Mouse (Mus musculus): ENCODE measurements around the gene Rasgef1c.
A peak's percentile ranks its signal among the peaks of the same experiment; 100 is the strongest.

GRCm38 (mm10) chr11:49869762-49870161 is 31.9 kb upstream of the Rasgef1c start:
- TF ChIP-seq CTCF (IDR thresholded peaks at IDR 0.05) (peak; percentile 83), EP300 (IDR thresholded peaks at IDR 0.05) (no peak)
